8 mouse cellular contexts compared by ENCODE assay signal in the genomic region with DNA sequence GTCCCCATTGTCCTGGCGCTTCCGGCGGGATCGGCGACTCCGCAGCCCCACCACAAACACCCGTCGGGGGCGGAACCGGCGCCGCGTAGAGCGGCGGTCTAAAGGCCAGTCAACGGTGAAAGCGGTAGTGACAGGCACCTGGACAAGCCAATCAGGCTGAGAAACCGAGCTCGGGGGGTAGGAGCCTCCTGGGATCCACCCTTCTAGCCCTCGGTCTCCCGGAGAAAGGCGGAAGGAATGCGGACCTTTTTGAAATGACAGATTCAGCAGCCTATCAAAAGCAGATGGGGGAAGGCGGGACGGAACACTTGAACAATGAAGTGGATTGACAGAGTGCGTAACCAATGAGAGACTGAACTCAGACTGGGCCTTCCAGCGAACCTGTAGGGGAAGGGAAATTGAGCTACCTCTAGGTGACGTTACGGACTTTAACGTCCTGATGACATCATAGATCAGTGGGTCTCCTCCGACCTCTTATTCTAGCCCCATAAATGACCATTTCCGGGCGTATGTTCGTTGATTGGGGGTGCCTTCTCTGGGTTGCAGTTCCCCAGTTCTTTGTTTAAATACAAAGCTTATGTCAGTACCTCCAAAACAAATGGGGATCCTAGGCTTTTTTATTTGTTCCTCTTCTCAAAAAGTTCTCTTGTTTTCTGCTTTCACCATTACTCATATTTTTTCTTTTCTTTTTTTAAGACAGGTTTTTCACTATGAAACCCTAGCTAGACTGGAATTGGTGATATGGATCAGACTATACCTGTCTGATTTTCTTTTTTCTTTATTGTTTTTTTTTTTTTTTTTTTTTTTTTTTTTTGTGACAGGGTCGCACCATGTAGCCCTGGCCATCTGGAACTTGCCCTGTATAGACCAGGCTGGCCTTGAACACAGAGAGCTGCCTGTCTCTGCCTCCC. TPM values are rescaled to one million over a fixed set of nuclear protein-coding genes. Genes with fewer than 3 reads are reported as not detected.
DNase-seq lines count a peak whose midpoint lies in the region; ATAC-seq lines count a peak whose summit lies in the region.

A gene (minus strand): TSS at position 276 of the 911 bp plus-strand sequence.

- no peaks in the 10 kb centered on the region for H3K36me3 ChIP-seq in hindbrain, embryonic 16.5 days (ENCODE audit: control insufficient read depth, insufficient read depth, low read length)
- H3K36me3 ChIP-seq in macrophage (ENCODE audit: inconsistent target): no peaks in the 10 kb centered on the region

- DNase-seq in WW6 (ENCODE audit: low read depth, low spot score): peak; percentile 98
- DNase-seq in cerebellum, postnatal 4 days (ENCODE audit: low spot score in 2 of 2): peak; percentile 99
- peak; percentile 100 for DNase-seq in gastrocnemius, adult 18-20 months (ENCODE audit: low spot score)
- peak; percentile 100 for DNase-seq in left cerebral cortex, adult 18-20 months (ENCODE audit: low spot score in 2 of 2)
- DNase-seq in right cerebral cortex, adult 18-20 months: peak; percentile 100
- peak; percentile 100 for DNase-seq in urinary bladder, postnatal 10 days (ENCODE audit: low spot score)

- peaks cover 42% of the 10 kb centered on the region for H3K79me2 ChIP-seq in macrophage (ENCODE audit: inconsistent target)

- H3K27ac ChIP-seq in hindbrain, embryonic 16.5 days (ENCODE audit: low read depth, low read length): peak within 1 kb of the TSS; percentile 99
- H3K27ac ChIP-seq in macrophage: peak within 1 kb of the TSS; percentile 93

- peaks cover 39% of the 10 kb centered on the region for H3K4me1 ChIP-seq in hindbrain, embryonic 16.5 days (ENCODE audit: control insufficient read depth, insufficient read depth, low read depth, low read length)

- peak within 1 kb of the TSS; percentile 87 for H3K4me3 ChIP-seq in hindbrain, embryonic 16.5 days (ENCODE audit: low read length)
- peak within 1 kb of the TSS; percentile 64 for H3K4me3 ChIP-seq in macrophage (ENCODE audit: inconsistent target)

- H3K4me2 ChIP-seq in hindbrain, embryonic 16.5 days (ENCODE audit: low read length): peak within 1 kb of the TSS; percentile 83

- 2% methylated on average over 35 of the region's 35 CpGs for WGBS in hindbrain, embryonic 16.5 days
- under 1% methylated on average over 34 of the region's 35 CpGs for WGBS in macrophage (ENCODE audit: missing documents)

- H3K9ac ChIP-seq in hindbrain, embryonic 16.5 days (ENCODE audit: low read depth, low read length): peak within 1 kb of the TSS; percentile 98

- ATAC-seq in hindbrain, embryonic 16.5 days: peak; percentile 99

- H3K27me3 ChIP-seq in hindbrain, embryonic 16.5 days (replicated peaks; ENCODE audit: control insufficient read depth, insufficient read depth, low read length): no peaks in the 10 kb centered on the region; the same call in 1 of the 2 replicates

- no peaks in the 10 kb centered on the region for H3K9me3 ChIP-seq in hindbrain, embryonic 16.5 days (ENCODE audit: control insufficient read depth, low read length)

RNA-seq across cellular contexts. Expression of the gene that starts here (rescaled TPM):
- 100 to 1,000 TPM; 138 to 142 TPM for total RNA-seq in gastrocnemius, adult 18-20 months (2021)
- 481 and 517 TPM in 2 replicates for polyA plus RNA-seq in hindbrain, embryonic 16.5 days (2015; fragmentation: Nextera tagmentation; extraction: Ambion mirVana)
- total RNA-seq in left cerebral cortex, adult 18-20 months (2021): 100 to 1,000 TPM; 359 to 382 TPM
- total RNA-seq in macrophage (2018; cell fraction: chromatin; rRNA removed): 10 to 100 TPM; 18.6 to 46.6 (median 28.6) TPM
- 100 to 1,000 TPM in 21 of 26 experiments, 10 to 100 TPM in 5; 94.9 to 135 (median 112) TPM for total RNA-seq in macrophage (2018; cell fraction: cytosol; rRNA removed)
- total RNA-seq in macrophage (2018; cell fraction: nucleus; rRNA removed): 10 to 100 TPM; 44.4 to 86.1 (median 55.8) TPM
- 103 to 129 TPM (median 115 TPM) in 3 replicates for polyA plus RNA-seq in macrophage (2018)

Comparison
In these comparisons a context has a peak if more than half of its experiments do, and no peak if none do; other contexts are left out.
1. Peak in every context shown above with its lines: DNase-seq, ATAC-seq, H3K4me3 ChIP-seq and H3K27ac ChIP-seq.